Mouse (Mus musculus) spleen, adult 18-20 months (tissue): Measurements from ENCODE around the gene Osbpl8.

Experiments used
- DNase-seq, 2 experiments: peaks; one replicate each; pipeline ENCODE4 v3.0.0; 2022; ENCODE audit warnings: mixed read lengths in 2 of 2

Osbpl8 gene

DNA sequence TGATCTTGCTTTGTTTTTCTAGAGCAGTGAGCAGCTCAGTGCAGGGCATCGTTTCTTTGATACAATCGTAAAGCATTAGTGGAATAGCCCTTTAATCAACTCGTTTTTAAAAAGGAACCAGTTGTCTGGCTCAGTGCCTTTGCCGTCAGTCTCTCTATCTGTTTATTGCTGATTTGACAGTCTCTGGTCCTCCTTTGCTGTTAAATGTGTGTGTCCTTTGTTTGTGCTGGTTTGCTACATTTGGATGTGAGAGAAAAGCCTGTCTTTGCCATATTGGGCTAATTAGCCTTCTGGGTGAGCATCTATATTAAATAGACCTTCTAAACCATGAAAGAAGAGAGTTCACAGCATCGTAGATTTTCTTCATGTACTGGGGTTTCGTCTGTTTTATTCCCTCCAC lies 83.6 kb downstream of the Osbpl8 start:
- DNase-seq = no peak

DNA sequence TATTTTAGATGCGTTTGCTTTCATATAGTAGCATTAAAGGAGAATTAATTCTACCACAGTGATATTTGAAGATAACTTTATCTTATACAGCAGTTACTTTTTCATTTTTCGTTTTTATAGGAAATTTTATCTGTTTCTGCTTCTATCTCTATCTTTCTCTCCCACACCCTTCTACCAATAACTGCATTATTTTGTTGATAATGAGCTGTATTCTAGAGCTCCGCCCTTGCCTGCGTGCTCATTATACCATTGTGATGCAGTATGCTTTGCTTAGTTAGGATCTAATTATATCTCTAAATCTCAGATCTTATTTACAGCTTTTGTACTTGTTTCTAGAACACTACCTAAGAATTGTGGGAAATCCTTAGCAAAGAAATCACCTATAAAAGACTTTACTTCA lies 85.6 kb downstream of the Osbpl8 start:
- no peak for DNase-seq

DNA sequence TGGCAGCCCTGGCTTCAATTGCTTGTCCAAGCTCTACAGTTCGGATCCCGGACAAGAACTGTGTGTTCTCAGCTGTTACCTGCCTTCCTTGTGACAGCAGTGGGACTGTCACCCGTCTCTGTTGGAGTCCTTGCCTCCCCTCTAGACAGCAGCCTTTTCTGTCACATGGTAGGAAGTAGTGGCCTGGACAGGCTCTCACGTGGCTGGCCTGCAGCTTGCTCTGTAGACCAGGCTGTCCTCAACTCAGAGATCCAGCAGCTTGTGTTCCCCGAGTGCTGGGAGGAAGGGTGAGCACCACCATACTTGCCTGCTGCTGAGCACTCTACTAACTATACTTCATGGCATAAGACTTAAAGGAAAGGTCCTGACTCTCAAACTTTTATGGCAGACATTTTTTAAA lies 87.1 kb downstream of the Osbpl8 start:
- DNase-seq = no peak

DNA sequence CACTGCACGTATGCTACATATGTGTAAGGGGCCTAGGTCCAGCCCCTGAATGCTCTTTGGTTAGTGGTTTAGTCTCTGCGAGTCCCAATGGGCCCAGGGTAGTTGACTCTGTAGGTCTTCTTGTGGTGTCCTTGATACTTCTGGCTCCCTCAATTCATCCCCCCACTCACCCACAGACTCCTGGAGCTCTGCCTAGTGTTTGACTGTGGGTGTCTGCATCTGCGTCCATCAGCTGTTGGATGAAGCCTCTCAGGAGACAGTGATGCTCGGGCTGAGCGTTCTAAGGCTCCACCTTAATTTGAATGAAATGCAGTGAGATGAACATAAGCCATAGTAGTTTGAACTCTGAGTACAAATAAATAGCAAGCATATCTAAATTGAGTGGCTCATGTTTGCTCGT lies 90.7 kb downstream of the Osbpl8 start:
- DNase-seq = no peak

DNA sequence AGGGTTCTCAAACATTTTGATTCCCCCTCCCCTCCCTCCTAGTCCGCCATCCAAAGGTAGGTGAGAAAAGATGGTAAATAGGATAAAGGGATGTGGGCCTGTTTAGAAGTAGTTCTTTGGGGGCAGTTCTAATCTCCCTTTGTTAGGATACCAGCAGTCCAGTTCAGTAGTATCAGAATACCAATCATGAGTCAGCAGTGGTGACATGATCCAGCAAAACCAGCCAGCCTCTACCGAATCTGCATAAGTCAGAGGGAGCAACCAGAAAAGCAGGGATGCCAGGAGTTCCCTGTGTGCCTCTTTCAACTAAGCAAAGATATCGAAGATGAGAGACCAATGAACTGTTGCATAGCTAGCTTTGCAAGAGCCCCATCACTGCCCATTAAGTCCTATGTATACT lies 91.6 kb downstream of the Osbpl8 start:
- DNase-seq = no peak

DNA sequence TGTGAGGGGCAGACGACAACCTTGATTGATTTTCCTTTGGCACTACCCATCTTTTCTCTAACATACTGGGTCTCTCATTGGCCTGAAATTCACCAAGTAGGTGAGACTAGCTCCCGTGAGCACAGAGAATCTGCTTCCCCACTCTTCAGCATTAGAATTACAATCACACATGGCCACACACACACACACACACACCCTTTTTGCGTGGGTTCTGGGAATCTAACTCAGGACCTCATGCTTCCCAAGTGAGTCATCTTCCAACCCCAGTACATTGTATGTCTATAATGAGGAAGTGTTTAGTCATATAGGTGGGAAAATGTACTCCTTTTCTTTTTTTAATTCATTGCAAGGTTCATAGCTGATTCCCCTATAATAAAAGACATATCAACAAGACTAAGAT lies 92.8 kb downstream of the Osbpl8 start:
- DNase-seq = no peak

DNA sequence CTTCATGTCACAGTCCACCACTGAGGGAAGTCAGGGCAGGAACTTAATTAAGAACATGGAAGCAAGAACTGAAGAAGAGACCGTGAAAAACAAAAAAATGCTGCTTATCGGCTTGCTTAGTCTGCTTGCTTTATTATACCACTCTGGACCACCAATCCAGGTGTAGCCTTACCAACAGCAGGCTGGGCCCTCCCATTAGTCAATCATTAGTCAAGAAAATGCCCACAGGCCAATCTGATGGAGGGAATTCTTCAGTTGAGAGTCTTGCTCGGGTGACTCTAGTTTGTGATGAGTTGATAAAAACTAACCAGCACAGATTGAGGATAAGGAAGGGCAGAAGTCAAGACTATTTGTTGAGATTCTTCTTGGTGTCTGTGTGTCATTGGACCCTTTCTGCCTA lies 93.7 kb downstream of the Osbpl8 start:
- DNase-seq = no peak

DNA sequence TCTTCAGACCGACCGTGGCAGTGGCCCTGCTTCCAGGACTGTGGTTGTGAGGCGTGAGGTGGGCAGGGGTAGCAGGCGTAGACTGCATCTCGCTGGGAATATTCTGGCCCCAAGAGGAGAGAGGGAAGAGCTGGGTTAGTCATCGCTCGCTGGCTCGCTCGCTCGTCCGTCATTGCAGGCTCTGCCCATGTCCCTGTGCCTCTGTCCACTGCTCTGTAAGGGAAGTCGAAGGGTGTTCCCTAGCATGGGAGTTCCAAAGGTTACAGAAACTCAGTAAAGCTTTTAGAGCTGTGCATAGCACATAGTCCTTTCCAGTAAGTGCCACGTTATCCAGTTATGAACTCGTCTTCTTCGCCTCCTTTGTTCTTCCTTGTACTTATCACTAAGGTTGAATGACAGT lies 107.1 kb downstream of the Osbpl8 start:
- DNase-seq = no peak

DNA sequence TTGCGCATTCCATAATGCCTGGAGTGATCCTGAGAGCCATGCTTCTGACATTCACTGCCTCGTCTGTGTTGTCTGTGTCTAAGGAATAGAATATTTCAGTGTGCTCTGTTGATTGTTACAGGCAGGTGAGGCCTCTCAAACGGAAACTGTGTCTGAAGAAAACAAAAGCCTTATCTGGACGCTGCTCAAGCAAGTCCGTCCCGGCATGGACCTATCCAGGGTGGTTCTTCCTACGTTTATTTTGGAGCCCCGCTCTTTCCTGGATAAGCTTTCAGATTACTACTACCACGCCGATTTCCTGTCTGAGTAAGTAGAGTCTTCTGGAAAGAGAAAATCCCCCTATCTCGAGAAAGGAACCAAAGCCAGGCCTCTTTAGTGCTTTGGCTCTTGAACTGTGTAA lies 108.4 kb downstream of the Osbpl8 start:
- no peak for DNase-seq

DNA sequence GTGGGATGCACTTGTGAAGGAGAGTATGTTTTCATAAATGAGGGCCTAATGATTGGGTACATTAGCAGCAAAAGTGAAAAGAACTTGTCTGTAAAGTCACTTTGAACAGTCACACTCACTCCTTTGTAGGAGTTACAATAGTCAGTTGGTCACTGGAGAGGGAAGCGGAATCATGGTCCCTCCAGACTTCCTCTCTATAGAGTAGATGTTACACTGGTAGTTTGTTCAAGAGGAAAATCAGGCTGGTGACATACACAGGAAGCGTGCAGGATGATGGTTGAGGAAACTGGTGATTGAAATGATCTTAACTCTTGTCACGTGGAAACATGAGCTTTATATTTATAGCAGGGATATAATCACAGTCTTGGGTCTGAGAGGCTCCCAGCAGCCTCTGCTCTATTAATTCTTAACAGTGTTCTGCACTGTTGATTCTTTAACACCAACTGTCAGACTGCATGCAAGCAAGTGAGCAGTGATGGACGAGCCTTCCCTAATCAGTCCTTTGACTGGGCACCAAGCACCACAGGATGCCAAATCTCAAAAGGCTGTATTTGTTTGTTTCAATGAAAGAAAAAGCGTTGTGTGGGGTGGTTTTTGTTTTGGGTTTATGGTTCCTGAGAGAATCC lies 109.0 kb downstream of the Osbpl8 start:
- no peak for DNase-seq

DNA sequence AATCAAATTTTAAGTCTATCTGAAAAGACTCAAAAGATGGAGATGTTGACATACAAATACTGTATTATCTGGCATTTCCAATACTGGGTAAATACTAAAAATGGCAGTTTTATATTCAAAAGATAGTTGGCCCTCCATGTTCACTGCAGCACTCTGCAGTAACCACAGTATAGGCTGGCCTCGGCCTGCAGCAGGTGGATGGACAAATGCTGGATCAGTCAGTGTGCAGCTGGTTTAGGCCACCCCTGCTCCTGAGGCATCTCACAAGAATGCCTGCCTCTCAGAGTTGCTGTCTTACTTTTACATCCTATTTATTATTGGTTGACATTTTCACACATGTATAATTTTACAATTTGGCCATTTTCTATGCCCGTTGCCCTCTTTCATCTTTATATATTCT lies 111.3 kb downstream of the Osbpl8 start:
- DNase-seq = no peak

DNA sequence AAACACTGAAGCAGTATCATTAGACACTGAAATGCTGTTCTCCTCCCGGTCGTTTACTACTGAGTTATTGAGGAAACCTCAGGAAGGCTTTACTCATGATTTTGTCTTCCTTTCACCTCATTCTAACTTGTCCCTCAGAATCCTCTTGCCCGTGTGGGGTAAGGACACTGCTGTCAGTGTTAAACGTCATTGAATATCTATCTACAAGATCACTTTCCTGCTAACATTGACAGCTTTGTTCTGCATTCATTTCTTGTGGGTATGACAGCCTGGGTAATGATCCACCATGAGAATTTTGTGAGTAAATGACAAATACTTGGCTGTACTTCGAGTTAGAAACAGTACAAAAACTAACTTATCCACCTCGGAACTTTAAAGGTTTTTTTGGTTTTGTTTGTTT lies 133.1 kb downstream of the Osbpl8 start:
- DNase-seq = no peak

DNA sequence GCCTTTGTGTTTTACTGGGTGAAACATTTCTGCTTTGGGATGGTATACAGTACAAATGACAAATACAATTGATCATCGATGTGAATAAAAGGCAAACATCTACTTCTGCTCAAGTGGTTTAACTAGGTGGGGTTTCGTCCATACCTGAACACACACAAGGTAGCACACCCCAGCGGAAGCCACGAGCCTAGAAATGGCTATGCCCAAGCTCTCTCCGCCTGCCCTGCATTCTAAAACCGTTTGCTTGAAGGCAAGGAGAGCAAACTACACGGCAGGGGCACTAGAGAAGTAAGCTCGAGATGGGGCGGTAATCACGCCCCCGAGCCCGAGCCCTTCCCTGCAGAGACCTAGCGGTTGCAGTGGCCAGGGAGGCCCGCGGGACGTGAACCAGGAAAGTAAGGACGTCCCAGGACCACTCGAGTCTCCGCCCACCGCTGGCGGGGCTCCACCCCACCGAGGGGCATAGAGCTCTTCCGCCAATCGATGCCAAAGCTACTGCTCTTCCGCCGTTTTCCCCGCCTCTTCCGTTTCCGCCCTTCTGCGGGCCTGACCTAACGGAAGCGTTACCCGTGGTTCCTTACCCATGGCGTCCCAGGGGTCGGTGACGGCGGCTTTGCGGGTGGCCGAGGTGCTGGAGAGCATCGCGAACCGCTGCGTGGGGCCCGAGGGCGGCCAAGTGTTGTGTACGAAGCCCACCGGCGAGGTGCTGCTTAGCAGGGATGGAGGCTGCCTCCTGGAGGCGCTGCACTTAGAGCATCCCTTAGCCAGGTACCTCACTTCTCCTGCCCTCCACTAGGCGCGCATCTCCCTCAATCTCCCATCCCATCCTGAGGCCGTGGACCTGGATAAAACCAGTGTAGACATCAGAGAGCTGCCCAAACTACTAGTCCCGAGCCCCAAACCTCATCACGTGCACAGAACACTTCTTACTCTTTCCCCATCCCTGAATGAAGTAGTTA lies 133.9 kb downstream of the Osbpl8 start, which contains the start of gene Bbs10:
TSS of gene Bbs10 (plus strand) at position 540 of the 959 bp plus-strand sequence.
- peak; percentile 83 to 94 for DNase-seq

DNA sequence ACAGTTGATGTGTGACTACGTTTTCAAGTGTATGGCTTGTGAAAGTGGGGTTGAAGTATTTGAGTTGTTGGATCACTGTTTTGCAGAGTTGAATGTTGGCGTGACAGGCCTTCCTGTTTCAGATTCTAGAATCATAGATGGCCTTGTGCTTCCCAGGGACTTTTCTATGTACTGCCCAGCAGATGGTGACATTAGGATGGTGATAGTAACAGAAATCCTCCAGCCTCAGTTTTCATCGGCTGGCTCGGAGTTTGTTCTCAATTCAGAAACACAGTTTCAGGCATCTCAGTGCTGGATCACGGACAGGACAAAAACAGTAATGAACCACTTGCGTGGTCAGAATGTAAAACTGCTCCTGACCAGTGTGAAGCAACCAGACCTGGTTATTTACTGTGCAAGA lies 135.0 kb downstream of the Osbpl8 start:
- DNase-seq = no peak

DNA sequence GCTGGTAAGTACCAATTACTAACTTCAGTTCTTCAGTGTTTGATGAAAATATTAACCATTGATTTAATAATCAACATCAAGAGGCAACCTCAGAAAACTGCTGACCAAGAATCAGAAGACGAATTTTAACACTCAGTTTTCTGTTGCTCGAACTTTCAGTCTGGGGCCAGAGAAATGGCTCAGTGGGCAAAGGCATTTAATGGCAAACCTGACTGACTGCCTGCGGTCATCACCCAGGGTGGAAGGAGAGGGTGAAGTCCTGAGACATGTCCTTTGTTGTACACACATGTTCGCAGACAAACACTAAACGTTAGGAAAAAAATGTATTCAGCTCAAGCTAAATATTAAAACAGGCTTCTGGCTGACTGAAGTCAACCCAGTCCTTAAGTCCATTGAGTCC lies 136.5 kb downstream of the Osbpl8 start:
- no peak for DNase-seq

DNA sequence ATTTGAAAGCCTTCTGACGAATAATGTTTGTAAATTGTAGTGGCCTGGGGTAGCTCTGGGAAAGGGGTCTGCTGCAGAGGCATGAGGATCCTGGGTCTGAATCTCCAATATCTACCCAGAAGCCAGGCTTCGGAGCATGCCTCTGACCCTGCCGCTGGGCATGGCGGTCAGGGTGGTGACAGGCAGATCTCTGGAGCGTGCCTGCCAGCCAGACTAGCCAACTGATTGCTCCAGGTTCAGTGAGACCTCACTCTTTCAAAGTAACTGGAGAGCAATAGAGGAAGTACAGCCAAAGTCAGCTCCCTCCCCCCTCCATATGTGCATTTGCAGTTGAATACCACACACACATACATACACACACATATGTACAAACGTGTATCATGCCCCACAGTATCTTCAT lies 137.9 kb downstream of the Osbpl8 start:
- DNase-seq = no peak

DNA sequence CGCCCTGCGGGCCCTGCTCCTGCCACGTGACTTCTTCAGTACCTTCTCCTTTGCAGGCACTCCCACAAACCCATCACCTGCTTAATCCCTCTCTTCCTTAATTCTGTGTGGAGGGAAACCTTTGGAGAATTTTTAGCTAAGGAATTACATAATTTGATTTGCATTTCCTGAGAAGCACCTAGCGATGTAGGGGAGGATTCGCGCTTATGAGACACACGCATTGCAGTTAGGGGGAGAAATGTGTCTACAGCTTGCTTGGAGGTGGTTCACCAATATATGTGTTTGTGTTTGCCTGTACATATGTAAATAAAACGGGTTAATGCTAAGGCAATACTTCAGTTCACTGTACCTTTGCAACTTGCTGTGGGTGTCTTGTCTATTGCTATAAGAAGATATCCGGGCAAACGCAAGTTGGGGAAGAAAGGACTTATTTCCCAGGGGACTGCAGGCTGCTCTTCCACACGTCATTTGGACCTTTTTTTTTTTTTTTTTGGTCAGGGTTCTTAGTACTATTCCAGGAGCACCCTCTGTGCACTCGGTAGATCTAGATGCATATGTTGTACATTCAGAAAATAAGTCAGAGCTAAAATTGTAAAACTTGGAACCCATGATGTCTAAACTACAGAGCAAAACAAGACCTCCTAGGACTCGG lies 144.4 kb downstream of the Osbpl8 start:
- no peak for DNase-seq

DNA sequence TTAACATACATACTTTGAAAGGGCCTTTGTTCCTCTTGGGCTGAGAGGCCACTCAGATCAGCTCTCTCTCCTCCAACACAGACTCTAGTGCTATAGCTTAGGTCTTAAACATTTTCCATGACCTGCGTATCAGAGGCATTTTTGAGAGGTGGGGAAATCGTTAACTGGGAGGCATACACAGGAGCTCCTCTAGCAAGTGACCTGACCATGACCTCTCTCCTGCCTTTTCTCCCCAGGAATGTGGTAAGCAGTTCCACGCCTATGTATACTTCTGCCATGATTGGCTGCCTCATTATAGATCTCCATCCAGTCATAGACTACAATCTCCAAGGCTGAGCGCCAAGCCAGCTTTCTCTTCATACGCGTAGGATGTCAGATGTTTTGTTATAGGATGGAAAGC lies 148.7 kb downstream of the Osbpl8 start:
- DNase-seq = no peak

DNA sequence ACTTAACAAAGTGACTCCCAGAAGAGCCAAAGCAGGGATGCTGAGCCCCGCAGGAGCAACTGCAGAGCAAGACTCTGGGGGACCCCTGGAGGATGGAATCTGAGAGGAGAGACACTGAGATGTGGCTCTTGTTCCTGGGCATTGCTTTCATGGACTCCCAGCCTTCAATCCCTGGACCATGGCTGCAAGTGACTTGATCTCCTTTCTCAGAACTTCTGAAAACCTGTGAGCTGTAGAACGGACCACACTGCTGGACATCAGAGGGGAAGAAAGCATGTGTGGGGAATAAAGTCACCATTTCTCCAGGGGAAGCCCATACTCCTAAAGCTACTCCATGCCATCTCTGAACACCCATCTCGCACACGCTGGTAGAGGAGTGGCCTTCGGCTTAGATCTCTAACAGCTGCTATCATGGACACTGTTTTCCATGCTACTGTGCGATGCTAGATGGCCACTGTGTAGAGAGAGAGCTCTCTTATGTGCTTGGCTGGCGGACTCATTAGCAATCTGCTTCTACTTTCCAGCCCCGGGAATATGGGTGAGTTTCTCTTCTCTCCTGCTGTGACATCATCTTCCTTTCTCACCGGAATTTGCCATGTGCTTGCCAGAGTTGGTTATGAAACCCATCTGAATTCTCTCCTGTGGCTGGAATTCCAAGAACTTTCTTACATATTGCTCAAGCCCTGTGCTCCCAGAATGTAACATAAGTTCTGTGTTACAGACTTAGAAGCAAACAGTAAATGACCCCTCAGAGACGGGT lies 150.3 kb downstream of the Osbpl8 start:
- DNase-seq = no peak

DNA sequence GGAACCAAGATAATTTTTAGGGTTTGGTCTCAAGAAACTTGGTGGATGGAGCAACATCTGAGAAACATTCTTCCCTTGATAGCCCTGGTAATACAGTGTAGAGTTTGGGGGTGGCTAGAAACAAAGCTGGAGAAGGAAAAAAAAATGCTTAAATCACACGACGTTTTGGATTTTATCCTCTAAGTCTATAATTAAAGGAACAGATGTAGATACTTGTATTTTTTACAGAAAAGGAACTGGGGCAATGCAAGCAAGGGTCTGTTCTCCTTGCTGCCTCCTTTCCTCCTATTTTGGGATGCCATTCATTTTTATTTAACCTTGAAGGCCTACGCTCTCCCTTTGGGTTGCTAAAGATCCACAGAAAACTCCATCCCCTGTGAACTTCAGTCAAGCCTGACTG lies 151.4 kb downstream of the Osbpl8 start:
- no peak for DNase-seq

DNA sequence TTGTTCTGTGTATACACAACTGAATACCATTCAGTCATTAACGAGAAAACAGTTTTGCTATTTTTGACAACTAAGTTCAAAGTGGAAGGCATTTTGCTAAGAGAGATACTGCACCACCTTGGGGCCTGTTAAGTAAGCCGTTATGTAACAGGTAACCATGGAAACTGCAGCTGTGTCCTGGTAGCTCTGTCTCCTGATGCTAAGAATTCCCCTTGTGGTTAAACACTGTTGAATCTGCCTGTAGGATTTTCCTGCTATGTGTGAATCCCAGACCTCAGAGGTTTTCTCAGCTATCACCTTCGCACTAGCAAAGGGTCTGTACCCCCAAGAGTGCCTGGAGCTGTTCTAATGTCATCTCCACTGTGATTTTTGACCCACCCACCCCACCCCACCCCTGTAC lies 153.5 kb downstream of the Osbpl8 start:
- no peak for DNase-seq

DNA sequence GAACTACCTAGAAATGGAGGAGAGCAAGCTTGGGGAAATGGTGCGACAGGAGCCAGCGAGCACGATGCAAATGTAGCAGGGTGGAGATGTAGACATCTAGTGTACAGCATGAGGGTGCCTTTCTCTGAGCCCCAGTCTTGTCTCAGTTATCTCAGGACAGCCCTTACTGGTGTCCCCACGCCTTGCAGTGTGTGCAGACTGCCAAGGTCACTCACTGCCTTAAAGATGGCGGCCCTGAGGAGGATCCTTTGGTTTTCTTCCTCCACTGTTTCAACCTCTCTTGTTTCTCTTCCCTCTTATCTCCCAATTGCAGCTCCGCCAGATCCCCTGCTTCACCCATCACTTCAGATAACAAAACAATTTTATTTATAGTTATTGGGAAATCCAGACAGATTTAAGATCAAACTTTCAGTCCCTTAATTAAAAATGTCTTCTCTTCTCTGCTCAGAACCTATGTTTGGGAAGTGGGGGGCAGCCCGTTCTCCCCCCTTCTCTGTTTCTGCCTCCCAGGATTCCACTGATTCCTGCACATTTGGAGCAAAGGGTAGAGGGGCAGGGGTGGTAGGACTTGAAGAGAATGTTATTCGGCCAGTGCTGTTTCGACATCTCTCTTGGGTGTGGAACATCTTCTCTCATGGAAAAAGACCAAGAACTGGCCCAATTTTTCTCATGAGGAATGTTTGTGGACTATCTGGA lies 154.4 kb downstream of the Osbpl8 start:
- DNase-seq = no peak
